Mouse (Mus musculus): Measurements from ENCODE around the gene Sh3rf3.

DNA sequence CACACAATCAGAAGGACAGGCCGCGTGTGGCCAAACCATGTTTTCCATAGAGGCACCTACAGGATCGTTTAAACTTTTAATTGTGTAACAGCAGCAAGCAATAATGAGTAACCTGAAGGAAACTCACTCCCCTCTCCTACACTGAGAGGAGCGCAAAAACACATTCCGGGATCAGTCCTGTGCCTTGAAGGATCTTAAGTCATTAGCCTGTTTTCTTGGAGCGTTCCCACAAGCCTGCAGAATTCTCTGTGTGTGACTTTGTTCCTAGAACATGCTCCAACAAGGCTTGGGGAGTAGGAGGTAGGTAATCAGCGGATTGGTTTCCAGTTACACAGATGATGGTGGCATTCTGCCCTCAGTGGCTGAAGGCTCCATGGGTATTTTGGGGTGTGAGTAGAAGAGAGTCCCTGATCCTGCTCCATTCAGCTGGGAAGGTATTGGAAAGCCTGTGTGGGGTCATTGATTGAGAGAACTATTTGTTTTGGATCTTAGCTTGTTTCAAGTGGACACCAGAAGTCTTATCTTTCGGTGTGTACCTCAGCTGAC lies 108.6 kb downstream of the Sh3rf3 start:
- TF ChIP-seq CTCF (IDR thresholded peaks at IDR 0.05; ENCODE audit: control insufficient read depth, insufficient read depth, insufficient replicate concordance, low read depth, low read length) (no peak), POLR2A (IDR thresholded peaks at IDR 0.05; ENCODE audit: control insufficient read depth, low read depth, low read length) (no peak)
